Mouse (Mus musculus): ENCODE data around the gene Pafah1b3.
"Not testable (repeated sequence)": the region's sequence is repeated elsewhere in the genome, so short reads cannot be mapped to it uniquely, and the experiment has no call there.

Gene Pafah1b3

GRCm38 (mm10) chr7:25297454-25298325 lies at the start of gene Pafah1b3:
TSS of gene Pafah1b3 (minus strand) at chr7:25297986.
- peak; percentile 85 to 92 for DNase-seq (ENCODE audit: inconsistent age in 2 of 2, low spot score in 1 of 2)

DNA sequence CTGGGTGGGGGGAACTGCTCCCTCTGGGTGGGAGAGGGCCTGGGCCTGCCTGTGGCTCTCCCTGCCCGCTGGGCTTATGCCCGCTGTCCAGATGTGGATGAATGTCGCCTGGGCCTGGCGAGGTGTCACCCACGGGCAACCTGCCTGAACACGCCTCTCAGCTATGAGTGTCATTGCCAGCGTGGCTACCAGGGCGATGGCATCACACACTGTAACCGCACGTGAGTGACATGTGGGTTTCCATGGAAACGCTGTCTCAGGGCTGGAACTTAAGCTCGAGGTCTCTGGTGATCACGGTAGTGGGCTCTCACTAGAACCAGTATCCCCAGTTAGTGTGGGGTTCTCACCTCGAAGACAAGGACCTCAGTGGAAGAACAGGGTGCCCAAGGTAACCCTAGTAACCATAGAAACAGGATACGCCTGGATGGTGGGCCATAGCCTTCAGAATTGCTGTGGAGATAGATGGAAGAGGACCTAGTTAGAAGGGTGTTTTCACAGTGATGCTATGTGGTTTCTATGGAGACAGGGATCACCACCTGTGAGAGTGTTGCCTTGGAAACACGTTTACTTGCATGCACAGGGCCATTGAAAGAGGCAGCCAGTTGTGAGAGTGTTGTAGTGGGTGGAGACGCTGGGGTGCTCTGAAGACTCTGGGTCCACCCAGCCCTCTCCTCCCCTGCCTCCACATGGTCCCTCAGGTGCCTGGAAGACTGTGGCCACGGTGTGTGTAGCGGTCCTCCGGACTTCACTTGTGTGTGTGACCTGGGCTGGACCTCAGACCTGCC lies 43.4 kb upstream of the Pafah1b3 start:
- no peak for DNase-seq (ENCODE audit: inconsistent age in 2 of 2, low spot score in 1 of 2)

DNA sequence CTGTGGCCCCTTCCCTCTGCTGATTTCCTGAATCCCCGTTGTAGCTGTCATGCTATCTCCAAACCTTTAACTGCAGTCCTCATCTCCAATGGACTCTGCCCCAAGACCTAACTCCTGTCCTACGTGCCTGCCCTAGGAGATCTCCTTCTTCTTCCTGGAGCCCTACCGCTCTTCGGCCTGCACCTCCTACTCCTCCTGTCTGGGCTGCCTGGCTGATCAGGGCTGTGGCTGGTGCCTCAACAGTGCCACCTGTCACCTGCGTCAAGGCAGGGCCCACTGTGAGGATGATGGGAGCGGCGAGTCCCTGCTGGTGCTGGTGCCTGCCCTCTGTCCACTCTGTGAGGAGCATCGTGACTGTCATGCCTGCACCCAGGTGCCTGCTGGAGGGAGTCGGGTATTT lies 41.5 kb upstream of the Pafah1b3 start:
- no peak for DNase-seq (ENCODE audit: inconsistent age in 2 of 2, low spot score in 1 of 2)

DNA sequence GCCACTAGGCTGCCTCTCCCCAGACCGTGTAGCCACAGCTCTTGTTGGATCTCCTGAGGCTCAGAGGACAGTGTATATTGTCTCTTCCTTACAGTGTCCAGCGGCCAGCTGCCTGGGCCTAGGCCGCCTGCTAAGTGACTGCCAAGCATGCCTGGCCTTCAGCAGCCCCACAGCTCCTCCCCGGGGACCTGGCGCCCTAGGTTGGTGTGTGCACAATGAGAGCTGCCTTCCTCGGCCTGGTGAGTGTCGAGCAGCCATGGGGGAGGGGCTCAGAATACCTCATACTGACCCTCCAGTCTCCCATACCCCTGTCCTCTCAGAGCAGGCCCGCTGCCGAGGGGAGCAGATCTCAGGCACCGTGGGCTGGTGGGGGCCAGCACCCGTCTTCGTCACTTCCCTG lies 36.7 kb upstream of the Pafah1b3 start:
- DNase-seq (ENCODE audit: inconsistent age in 2 of 2, low spot score in 1 of 2), result no peak

DNA sequence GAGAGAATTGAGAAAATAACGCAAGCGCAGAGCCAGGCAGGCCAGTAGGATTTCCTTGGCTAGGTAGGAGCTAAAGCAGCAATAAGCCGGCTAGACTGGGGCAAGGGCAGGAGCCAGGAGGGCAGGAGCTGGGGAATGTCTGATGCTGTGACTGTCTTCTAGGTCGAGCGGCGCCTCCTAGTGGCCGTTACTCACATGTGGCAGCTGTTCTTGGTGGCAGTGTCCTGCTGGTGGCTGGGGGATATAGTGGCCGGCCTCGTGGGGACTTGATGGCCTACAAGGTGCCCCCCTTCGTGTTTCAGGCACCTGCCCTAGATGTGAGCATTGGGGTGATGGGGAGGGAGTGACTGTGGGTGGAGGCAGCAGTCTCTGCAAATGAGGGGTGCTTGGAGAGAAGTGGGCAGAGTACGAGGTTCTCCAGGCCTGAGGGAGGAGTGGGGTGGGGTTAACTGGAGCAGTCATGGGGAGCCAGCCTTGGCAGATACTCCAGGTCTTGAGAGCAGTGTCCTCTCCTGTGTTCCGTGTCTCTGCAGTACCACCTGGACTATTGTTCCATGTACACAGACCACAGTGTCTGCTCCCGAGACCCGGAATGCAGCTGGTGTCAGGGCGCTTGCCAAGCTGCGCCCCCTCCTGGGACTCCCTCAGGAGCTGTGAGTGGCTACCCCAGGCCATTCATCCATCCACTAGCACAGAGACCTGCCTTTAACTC lies 36.0 kb upstream of the Pafah1b3 start:
- DNase-seq (ENCODE audit: inconsistent age in 2 of 2, low spot score in 1 of 2), result peak; percentile 74 to 89

- peak in 1 of 2 experiments; percentile 51 for DNase-seq (ENCODE audit: inconsistent age in 2 of 2, low spot score in 1 of 2)
Observed at GRCm38 (mm10) chr7:25326233-25326632, 28.4 kb upstream of the Pafah1b3 start.

- not testable (repeated sequence) for DNase-seq (ENCODE audit: inconsistent age in 2 of 2, low spot score in 1 of 2)
Observed at GRCm38 (mm10) chr7:25325431-25325830, 27.6 kb upstream of the Pafah1b3 start.

GRCm38 (mm10) chr7:25323219-25323618 lies 25.4 kb upstream of the Pafah1b3 start:
- DNase-seq (ENCODE audit: inconsistent age in 2 of 2, low spot score in 1 of 2), result peak; percentile 68 to 81

DNA sequence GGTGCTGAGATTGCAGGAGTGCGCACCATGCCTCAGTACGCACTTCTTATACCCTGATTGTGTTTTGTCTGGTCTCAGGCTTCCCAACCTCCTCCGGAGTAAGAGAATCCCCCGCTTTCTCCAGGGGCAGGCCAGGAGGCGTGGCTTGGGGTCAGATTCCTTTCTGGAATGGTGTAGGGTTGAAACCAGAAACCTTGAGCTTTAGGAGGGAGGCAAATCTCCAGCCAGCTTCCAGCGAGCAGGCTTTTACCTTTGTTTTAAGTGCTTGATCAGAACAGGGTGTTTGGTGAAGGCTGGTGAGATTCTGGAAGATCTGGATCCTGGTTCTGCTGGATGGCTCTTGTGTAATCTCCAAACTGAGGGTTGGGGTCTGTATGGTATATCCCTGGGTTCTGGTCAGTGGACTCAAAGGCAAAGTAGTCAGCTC lies 24.3 kb upstream of the Pafah1b3 start:
- DNase-seq (ENCODE audit: inconsistent age in 2 of 2, low spot score in 1 of 2), result peak; percentile 51 to 67

DNA sequence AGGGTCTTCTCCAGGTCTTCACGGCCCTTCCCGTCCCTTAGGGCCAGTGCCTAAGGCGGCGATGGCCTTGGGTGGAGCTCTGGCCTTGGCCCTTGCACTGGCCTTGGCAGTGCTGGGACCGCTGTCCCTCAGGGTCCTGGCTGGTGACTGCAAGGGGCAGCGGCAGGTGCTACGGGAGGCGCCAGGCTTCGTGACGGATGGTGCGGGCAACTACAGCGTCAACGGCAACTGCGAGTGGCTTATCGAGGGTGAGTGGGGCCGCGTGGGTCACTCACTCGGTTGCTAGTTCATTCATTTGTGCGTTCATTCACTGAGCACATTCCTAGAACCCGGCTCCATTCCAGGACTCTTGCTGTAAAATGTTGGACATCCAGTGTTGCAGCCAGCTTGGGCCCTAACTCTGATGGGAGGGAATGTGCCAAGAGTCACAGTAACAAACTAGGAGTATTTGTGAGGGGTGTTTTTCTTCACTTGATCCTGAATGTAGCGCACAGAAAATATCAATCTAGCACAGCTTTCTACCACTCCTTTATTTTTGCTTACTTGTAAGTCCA lies 19.7 kb upstream of the Pafah1b3 start:
- DNase-seq (ENCODE audit: inconsistent age in 2 of 2, low spot score in 1 of 2), result peak; percentile 70 to 86

DNA sequence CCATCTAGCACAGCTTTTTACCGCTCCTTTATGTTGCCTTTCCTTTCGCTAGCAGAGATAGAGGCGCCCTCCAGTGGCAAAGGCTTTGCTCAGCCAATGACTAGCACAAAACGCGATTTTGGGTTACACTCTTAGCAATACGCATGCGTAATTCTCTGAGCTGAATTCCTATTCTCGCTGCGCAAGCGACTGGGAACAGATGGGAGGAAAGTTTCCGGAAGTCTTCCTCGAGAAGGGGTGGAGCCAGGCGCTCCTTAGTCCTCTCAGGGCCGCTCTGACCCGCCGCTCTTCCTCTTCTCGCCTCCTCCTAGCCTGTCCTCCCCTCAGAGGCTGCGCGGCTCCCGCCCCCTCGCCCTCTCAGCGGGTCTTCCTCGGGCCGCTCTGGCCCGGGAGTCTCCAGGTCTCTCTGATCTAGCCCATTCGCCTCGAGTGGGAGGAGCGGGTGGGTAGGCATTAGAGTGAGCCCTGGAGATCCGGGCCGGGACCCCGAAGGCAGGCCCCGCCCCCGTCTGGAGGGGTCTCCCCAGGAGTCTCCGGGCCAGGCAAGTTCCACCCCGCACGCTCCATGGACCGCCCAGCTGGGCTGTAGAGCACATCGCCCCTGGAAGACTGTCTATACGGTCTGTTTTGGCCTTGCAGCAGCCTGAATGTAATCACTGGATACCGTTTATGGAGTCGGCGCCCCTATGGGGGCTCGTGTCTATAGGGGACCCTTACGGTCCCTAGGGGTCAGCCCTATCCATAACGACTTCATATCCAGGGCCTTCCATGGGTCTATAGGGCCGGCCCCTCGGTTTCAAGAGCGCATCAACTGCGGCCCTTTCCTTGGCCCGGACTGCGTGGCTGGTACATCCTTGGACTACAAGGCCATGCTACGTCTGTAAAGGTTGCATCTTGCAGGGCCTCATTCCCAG lies 19.0 kb upstream of the Pafah1b3 start, which contains the start of gene Megf8:
Gene Megf8 (plus strand): TSS at position 633 of the 914 bp plus-strand sequence.
- peak; percentile 96 to 98 for DNase-seq (ENCODE audit: inconsistent age in 2 of 2, low spot score in 1 of 2)

DNA sequence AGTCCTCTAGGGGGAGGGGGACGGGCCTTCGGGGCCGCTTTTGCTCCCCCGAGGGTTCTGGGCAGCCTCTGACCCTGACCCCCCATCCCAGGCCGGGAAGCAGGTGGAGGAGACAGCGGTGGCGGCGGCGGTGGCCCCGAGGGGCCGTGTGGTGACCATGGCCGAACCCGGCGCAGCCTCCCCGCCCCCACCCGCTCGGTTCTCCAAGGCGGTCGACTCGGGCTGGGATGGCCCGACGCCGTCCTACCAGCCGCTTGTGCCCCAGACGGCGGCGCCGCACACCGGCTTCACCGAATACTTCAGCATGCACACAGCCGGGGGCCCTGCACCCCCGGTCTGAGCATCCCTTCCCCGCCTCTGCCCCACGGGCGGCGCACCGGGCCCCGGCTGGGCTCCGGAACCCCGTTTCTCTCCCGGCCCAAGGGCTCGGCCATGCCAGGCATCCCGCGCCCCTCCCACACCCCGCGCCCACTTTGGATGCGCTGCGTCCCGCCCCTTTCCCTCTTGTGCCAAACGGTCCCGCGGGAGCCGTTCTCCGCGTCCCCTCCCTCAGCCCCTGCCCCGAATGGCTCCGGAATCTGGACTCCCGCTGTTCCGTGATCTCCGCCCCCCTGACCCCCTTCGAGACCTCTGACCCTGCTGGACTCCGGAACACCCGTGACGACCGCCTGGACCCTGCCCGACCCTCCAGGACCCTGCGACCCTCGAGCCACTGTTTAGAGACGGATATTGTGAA lies 17.7 kb upstream of the Pafah1b3 start:
- peak; percentile 76 to 88 for DNase-seq (ENCODE audit: inconsistent age in 2 of 2, low spot score in 1 of 2)

DNA sequence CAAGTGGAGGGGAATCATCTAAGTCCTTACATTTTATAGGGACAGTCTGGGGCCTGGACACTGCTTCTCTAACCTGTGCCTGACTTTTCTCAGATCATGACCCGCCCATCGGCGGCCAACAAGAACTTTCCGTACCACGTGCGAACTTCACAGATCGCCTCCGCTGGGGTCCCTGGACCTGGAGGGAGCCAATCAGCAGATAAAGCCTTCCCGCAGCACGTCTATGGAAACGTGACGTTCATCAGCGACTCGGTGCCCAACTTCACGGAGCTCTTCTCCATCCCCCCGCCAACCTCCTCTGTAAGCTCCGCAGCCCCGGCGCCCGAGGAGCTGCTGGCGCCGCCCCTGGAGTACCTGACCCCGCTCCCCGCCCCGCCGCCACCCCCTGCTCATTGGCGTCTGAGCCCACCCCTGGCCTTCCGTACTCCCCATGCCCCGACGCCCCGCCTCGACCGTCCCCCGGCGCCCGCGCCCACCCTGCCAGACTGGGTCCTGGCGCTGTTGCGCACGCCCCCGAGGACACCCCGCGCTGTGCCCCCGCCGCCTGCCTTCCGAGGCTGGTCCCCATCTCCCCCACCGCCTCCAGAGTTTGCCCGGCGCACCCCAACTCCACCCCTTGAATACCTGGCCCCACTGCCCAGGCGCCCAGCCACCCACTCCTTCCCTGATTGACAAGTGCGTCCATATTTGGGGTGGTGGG lies 17.0 kb upstream of the Pafah1b3 start:
- DNase-seq (ENCODE audit: inconsistent age in 2 of 2, low spot score in 1 of 2), result peak; percentile 54 to 68

DNA sequence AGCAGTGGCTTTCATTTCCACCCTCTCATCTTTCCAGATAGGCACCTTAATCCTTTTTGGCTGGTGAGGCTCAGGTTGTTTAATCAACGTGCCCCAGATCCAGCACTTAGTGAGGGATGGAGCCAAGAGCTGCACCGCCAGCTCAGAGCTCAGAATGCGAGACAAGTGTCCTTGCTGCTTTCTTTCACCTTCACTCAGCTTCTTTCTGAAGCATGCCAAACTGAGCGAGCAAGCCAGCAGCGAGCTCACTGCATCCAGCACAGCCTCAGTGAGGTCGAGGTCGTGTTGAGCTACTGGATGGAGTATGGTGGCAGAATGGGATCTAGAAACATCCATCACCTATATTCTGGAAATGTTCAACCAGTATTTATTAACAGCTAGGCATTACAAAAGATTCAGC lies 15.5 kb upstream of the Pafah1b3 start:
- DNase-seq (ENCODE audit: inconsistent age in 2 of 2, low spot score in 1 of 2), result peak in 1 of 2 experiments; percentile 74

- DNase-seq (ENCODE audit: inconsistent age in 2 of 2, low spot score in 1 of 2), result no peak
Observed at GRCm38 (mm10) chr7:25311193-25311592, 13.4 kb upstream of the Pafah1b3 start.

DNA sequence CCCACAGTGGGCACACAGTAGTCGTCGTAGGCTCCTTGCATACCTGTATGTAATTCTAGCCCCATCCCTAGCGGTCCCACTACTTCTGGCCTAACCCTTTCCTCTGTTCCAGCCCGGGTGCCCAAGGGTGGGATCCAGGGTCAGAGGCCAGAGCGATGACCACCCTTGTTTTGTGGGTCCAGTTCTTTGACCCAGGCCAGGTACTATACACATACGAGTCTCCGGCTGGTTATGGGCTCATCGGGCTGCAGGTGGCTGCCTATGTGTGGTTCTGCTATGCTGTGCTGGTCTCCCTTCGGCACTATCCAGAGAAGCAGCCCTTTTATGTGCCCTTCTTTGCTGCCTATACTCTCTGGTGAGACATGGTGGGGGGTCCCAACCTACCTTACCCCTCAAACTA lies 11.6 kb upstream of the Pafah1b3 start:
- no peak for DNase-seq (ENCODE audit: inconsistent age in 2 of 2, low spot score in 1 of 2)

DNA sequence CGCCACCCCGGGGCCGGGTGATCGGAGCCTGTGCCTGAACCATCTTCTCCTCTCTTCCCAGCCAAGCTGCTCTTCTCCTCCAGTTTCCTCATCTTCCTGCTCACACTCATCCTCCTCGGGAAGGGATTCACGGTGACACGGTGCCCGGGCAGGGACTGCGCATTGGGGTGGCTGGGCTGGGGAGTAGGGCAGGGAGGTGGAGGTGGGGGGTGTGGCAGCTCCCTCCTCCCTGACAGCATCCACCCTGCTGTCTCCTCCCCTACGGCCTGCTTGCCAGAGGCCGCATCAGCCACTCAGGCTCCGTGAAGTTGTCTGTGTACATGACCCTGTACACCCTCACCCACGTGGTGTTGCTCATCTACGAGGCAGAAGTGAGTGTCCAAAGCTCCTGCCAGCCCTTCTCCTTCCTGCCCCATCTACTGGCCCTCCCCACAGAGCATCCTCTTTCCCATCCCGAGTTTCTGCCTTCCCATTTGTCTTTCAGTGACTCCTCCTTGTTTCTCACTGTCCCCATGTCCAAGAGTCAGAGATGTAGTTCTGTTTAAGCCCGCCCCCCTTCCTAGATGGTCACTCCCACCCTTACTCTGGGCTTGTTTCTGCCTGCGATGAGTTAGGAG lies 11.0 kb upstream of the Pafah1b3 start:
- peak in 1 of 2 experiments; percentile 65 for DNase-seq (ENCODE audit: inconsistent age in 2 of 2, low spot score in 1 of 2)

DNA sequence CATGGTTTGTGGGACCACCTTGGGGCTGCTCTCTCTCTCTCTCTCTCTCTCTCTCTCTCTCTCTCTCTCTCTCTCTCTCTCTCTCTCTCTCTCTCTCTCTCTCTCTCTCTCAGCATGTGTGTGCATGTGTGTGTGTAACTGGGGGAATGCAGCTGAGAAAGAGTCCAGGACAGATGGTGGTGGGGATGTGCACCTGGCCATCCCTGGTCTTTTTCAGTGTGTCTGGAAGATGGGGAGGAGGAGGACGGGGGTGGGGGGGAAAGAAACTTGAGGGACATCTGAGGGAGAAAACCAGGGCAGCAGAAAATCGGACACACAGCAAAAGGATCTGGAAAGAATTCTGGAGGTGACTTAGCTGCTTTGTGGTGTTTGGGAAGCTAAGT lies 8.8 kb upstream of the Pafah1b3 start:
- no peak for DNase-seq (ENCODE audit: inconsistent age in 2 of 2, low spot score in 1 of 2)
